22 mouse cellular contexts compared by ENCODE assay signal in the genomic region with DNA sequence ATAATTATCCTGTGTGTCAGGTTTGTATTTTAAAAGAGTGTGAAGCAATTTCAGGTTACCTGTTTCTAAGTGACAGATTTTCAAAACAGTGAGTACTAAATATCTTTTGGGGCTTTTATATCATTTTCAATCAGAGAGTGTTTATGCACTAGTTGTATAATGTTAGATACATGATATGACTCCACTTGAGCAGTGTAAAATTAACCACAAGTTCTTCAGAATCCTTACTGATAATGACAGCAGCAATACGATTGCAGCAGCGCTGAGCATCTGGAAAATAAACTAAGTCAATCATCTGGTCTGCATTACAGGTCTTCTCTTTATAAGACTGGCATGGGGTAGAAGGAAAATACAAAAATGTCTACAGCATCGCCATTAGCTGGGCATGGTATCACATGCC. TPM values are rescaled to one million over a fixed set of nuclear protein-coding genes. Genes with fewer than 3 reads are reported as not detected.
A peak's percentile ranks its signal among the peaks of the same experiment; 100 is the strongest.
DNase-seq lines count a peak whose midpoint lies in the region; ATAC-seq and TF ChIP-seq lines count a peak whose summit lies in the region.
"Had no signal": no experiment of that assay in that cellular context is flagged by ENCODE, and none has a peak within 500 bp of the region (broad histone marks: within the 10 kb centered on the region; RNA-seq: fewer than 3 reads in every experiment).

No protein-coding gene starts in this region.

- no peak overlapping the region for H3K9ac ChIP-seq in liver, adult 2 months (ENCODE audit: low read depth, low read length)
- H3K9ac ChIP-seq in liver, embryonic 11.5 days (ENCODE audit: low read depth, low read length), result no peak overlapping the region
- H3K9ac ChIP-seq in MEL (ENCODE audit: control insufficient read depth, low read depth, low read length, poor library complexity, severe bottlenecking), result no peak overlapping the region
- H3K9ac ChIP-seq: embryonic facial prominence, embryonic 12.5 days; forebrain, embryonic 13.5 days had no signal

- peak; percentile 46 to 54; a peak in 2 of 4 replicates for TF ChIP-seq EP300 in MEL (IDR thresholded peaks at IDR 0.05; ENCODE audit: low read depth in 1 of 2, low read length in 2 of 2)

- TF ChIP-seq POLR2A in liver, adult 2 months (IDR thresholded peaks at IDR 0.05; ENCODE audit: extremely low read depth, insufficient read depth, low read length), result no peak
- TF ChIP-seq POLR2A in MEL (IDR thresholded peaks at IDR 0.05; ENCODE audit: control insufficient read depth in 1 of 2, insufficient read depth in 1 of 2, low read depth in 1 of 2, low read length in 2 of 2, poor library complexity in 1 of 2), result no peak
- TF ChIP-seq POLR2A in small intestine, adult 2 months (IDR thresholded peaks at IDR 0.05; ENCODE audit: low read depth, low read length), result no peak

- WGBS in liver, adult 2 months, result 86% methylated on average over 3 of the region's 3 CpGs
- WGBS in liver, embryonic 11.5 days, result 66% methylated on average over 3 of the region's 3 CpGs
- WGBS in small intestine, adult 2 months, result 68% methylated on average over 3 of the region's 3 CpGs

- no peak for ATAC-seq in liver, embryonic 11.5 days (replicated peaks; ENCODE audit: low FRiP score)
- ATAC-seq in megakaryocyte progenitor cell, adult 5-6 weeks (replicated peaks; ENCODE audit: poor library complexity), result peak; percentile 20; the same call in 1 of the 2 replicates
- ATAC-seq: CD4-positive, CD25-positive, alpha-beta regulatory T cell, adult 4 months; forebrain, embryonic 13.5 days; forebrain, embryonic 16.5 days had no signal

- no peak for DNase-seq in liver, adult 2 months (ENCODE audit: extremely low read depth, low read depth, low spot score)
- no peak for DNase-seq in liver, embryonic 11.5 days (ENCODE audit: low spot score)
- peak; percentile 44 for DNase-seq in MEL (ENCODE audit: low read depth, low spot score)
- DNase-seq in left cerebral cortex, postnatal 36 days (ENCODE audit: low spot score in 2 of 2), result no peak
- no peak for DNase-seq in adrenal gland, postnatal 10 days
- DNase-seq: adrenal gland, adult 2 months; adrenal gland, postnatal 14 days; B cell, adult 2 months; cerebellum, adult 11-12 months; cerebellum, adult 2 months; cerebellum, adult 9-10 months; cerebellum, postnatal 10 days; cerebellum, postnatal 25 days had no signal

- H3K27ac ChIP-seq in liver, adult 2 months (replicated peaks; ENCODE audit: insufficient read depth, low read depth, low read length), result peak overlapping the region; percentile 43; the same call in 1 of the 2 replicates
- H3K27ac ChIP-seq in liver, embryonic 11.5 days (ENCODE audit: low read depth, low read length), result no peak overlapping the region
- no peak overlapping the region for H3K27ac ChIP-seq in MEL (ENCODE audit: control insufficient read depth, low read depth, low read length)
- H3K27ac ChIP-seq in small intestine, adult 2 months (ENCODE audit: insufficient read depth, low read depth, low read length), result peak overlapping the region; percentile 51; the same call in 1 of the 2 replicates
- H3K27ac ChIP-seq: embryonic facial prominence, embryonic 10.5 days; embryonic facial prominence, embryonic 12.5 days; forebrain, embryonic 13.5 days had no signal

- no peaks in the 10 kb centered on the region for H3K27me3 ChIP-seq in liver, adult 2 months (ENCODE audit: control insufficient read depth, insufficient read depth, low read length)
- no peaks in the 10 kb centered on the region for H3K27me3 ChIP-seq in liver, embryonic 11.5 days (replicated peaks; ENCODE audit: control insufficient read depth, insufficient read depth, low read length)
- H3K27me3 ChIP-seq in MEL (ENCODE audit: control insufficient read depth in 1 of 2, insufficient read depth in 2 of 2, low read length in 2 of 2), result no peaks in the 10 kb centered on the region
- H3K27me3 ChIP-seq in small intestine, adult 2 months (ENCODE audit: control insufficient read depth, insufficient read depth, low read length), result no peaks in the 10 kb centered on the region
- H3K27me3 ChIP-seq: CH12.LX; embryonic facial prominence, embryonic 12.5 days; forebrain, embryonic 13.5 days had no signal

- intact Hi-C loops in left cerebral cortex, postnatal 36 days (cut with DNase I), result no loop called here

- H3K9me3 ChIP-seq in liver, embryonic 11.5 days (ENCODE audit: control insufficient read depth, low read length), result no peaks in the 10 kb centered on the region
- H3K9me3 ChIP-seq in MEL (replicated peaks; ENCODE audit: insufficient read depth, low read length), result no peaks in the 10 kb centered on the region
- H3K9me3 ChIP-seq: embryonic facial prominence, embryonic 10.5 days; embryonic facial prominence, embryonic 12.5 days; forebrain, embryonic 13.5 days; G1E had no signal

- H3K4me1 ChIP-seq in liver, adult 2 months (ENCODE audit: control insufficient read depth, insufficient read depth, low read length), result peaks cover 36% of the 10 kb centered on the region
- peaks cover 50% of the 10 kb centered on the region for H3K4me1 ChIP-seq in liver, embryonic 11.5 days (replicated peaks; ENCODE audit: control insufficient read depth, insufficient read depth, low read length)
- H3K4me1 ChIP-seq in MEL (ENCODE audit: control insufficient read depth in 1 of 2, insufficient read depth in 2 of 2, low read length in 2 of 2), result peaks cover 42% of the 10 kb centered on the region in 2 experiments
- H3K4me1 ChIP-seq in small intestine, adult 2 months (ENCODE audit: control insufficient read depth, insufficient read depth, insufficient read length, low read length), result peaks cover 9% of the 10 kb centered on the region; the same call in 1 of the 2 replicates
- H3K4me1 ChIP-seq: forebrain, embryonic 13.5 days had no signal

- TF ChIP-seq RAD21 in MEL (IDR thresholded peaks at IDR 0.05; ENCODE audit: low read depth, low read length), result no peak

- no peak overlapping the region for H3K4me3 ChIP-seq in liver, adult 2 months (ENCODE audit: insufficient read depth, low read depth, low read length)
- no peak overlapping the region for H3K4me3 ChIP-seq in liver, embryonic 11.5 days (ENCODE audit: low read depth, low read length)
- H3K4me3 ChIP-seq in MEL (ENCODE audit: control insufficient read depth in 1 of 2, insufficient read depth in 1 of 2, low read depth in 2 of 2, low read length in 2 of 2), result no peak overlapping the region
- H3K4me3 ChIP-seq in small intestine, adult 2 months (ENCODE audit: low read depth, low read length), result no peak overlapping the region
- H3K4me3 ChIP-seq: embryonic facial prominence, embryonic 10.5 days; embryonic facial prominence, embryonic 12.5 days; forebrain, embryonic 13.5 days had no signal

- peaks cover 30% of the 10 kb centered on the region; the same call in 1 of the 2 replicates for H3K79me2 ChIP-seq in liver, adult 2 months (ENCODE audit: control insufficient read depth, insufficient read depth, low read length)
- no peaks in the 10 kb centered on the region for H3K79me2 ChIP-seq in MEL (ENCODE audit: control insufficient read depth, insufficient read depth, low read length, poor library complexity)

- H3K4me2 ChIP-seq in liver, embryonic 11.5 days, result no peak overlapping the region
- H3K4me2 ChIP-seq: embryonic facial prominence, embryonic 12.5 days; forebrain, embryonic 13.5 days had no signal

- no peaks in the 10 kb centered on the region for H3K36me3 ChIP-seq in liver, adult 2 months (ENCODE audit: control insufficient read depth, insufficient read depth, low read length)
- no peaks in the 10 kb centered on the region for H3K36me3 ChIP-seq in liver, embryonic 11.5 days (ENCODE audit: control insufficient read depth, insufficient read depth, low read length)
- peaks cover 0 to 62% of the 10 kb centered on the region in 2 experiments; a peak in 2 of 4 replicates for H3K36me3 ChIP-seq in MEL (ENCODE audit: control insufficient read depth in 1 of 2, insufficient read depth in 2 of 2, low read length in 2 of 2)
- H3K36me3 ChIP-seq in small intestine, adult 2 months (ENCODE audit: control insufficient read depth, insufficient read depth, low read length), result no peaks in the 10 kb centered on the region
- H3K36me3 ChIP-seq: embryonic facial prominence, embryonic 12.5 days had no signal

- TF ChIP-seq CTCF in liver, adult 2 months (IDR thresholded peaks at IDR 0.05; ENCODE audit: low read depth, low read length), result no peak
- no peak for TF ChIP-seq CTCF in MEL (IDR thresholded peaks at IDR 0.05 in 2 of 3, conservative IDR thresholded peaks at IDR 0.05 in 1 of 3; ENCODE audit: control insufficient read depth in 1 of 3, insufficient read depth in 1 of 3, low read depth in 2 of 3, low read length in 3 of 3, poor library complexity in 1 of 3, severe bottlenecking in 1 of 3)
- no peak for TF ChIP-seq CTCF in small intestine, adult 2 months (IDR thresholded peaks at IDR 0.05; ENCODE audit: extremely low read depth, insufficient read length, insufficient replicate concordance, low read depth, low read length)

TF ChIP-seq in MEL, 35 proteins besides CTCF, POLR2A, EP300 and RAD21 (continues in another document):
- TF ChIP-seq GATA1 (IDR thresholded peaks at IDR 0.05; ENCODE audit: low read depth, low read length), result peak; percentile 61; the same call in 1 of the 2 replicates
- TF ChIP-seq ETS1 (IDR thresholded peaks at IDR 0.05; ENCODE audit: low read depth, low read length), result peak; percentile 47
- no peak for TF ChIP-seq JUND (IDR thresholded peaks at IDR 0.05; ENCODE audit: low read depth, low read length)

RNA-seq across cellular contexts. Expression of a gene that starts 48.3 kb away (rescaled TPM):
- total RNA-seq in liver, adult 2 months (2014; rRNA removed), result 3.5 and 4.9 TPM in 2 replicates
- polyA plus RNA-seq in liver, adult 2 months (2012; rRNA removed), result 0.61 and 1.1 TPM in 2 replicates
- 11.5 and 12.0 TPM in 2 replicates for polyA plus RNA-seq in liver, embryonic 11.5 days (2014; fragmentation: Nextera tagmentation; extraction: Ambion mirVana)
- 0.54 and 0.65 TPM in 2 replicates for total RNA-seq in MEL (2012; rRNA removed)
- polyA plus RNA-seq in MEL (2012; ENCODE audit: insufficient read depth in 1 of 2, insufficient read length in 2 of 2, low read depth in 1 of 2, low replicate concordance in 2 of 2, missing spikeins in 1 of 2), result 1 to 10 TPM in 1 of 2 experiments, not detected in 1; 2.7 TPM
- total RNA-seq in megakaryocyte progenitor cell, adult 5-6 weeks (2015), result 11.3 and 15.9 TPM in 2 replicates
- 13.1 TPM in 2 replicates for total RNA-seq in megakaryocyte progenitor cell, adult 5-6 weeks (2017)
- polyA plus RNA-seq in small intestine, adult 2 months (2012; rRNA removed), result 1.7 and 1.8 TPM in 2 replicates
- 1 to 10 TPM; 2.3 TPM for total RNA-seq in left cerebral cortex, postnatal 36 days (2021)
- total RNA-seq in adrenal gland, postnatal 10 days (2021), result 1 to 10 TPM; 3.1 to 3.7 TPM
- total RNA-seq: CH12.LX had no signal

RNA-seq across cellular contexts. Expression of a gene that starts 49.1 kb away (rescaled TPM):
- total RNA-seq in liver, adult 2 months (2014; rRNA removed), result 8.5 and 10.4 TPM in 2 replicates
- polyA plus RNA-seq in liver, adult 2 months (2012; rRNA removed), result 22.2 and 23.5 TPM in 2 replicates
- polyA plus RNA-seq in liver, embryonic 11.5 days (2014; fragmentation: Nextera tagmentation; extraction: Ambion mirVana), result 21.4 and 27.4 TPM in 2 replicates
- total RNA-seq in MEL (2012; rRNA removed), result 3.9 and 4.3 TPM in 2 replicates
- polyA plus RNA-seq in MEL (2012; ENCODE audit: insufficient read depth in 1 of 2, insufficient read length in 2 of 2, low read depth in 1 of 2, low replicate concordance in 2 of 2, missing spikeins in 1 of 2), result 10 to 100 TPM; 14.1 to 85.1 TPM
- total RNA-seq in megakaryocyte progenitor cell, adult 5-6 weeks (2015), result 58.0 and 60.1 TPM in 2 replicates
- total RNA-seq in megakaryocyte progenitor cell, adult 5-6 weeks (2017), result 9.0 and 12.6 TPM in 2 replicates
- polyA plus RNA-seq in small intestine, adult 2 months (2012; rRNA removed), result 28.7 and 74.7 TPM in 2 replicates
- total RNA-seq in left cerebral cortex, postnatal 36 days (2021), result 10 to 100 TPM; 52.4 to 60.9 TPM
- 10 to 100 TPM; 72.8 to 88.4 TPM for total RNA-seq in adrenal gland, postnatal 10 days (2021)

Comparison
In these comparisons a context has a peak if more than half of its experiments do, and no peak if none do; other contexts are left out.
1. H3K27ac ChIP-seq: peak in liver, adult 2 months (single experiment) and small intestine, adult 2 months (single experiment); none in liver, embryonic 11.5 days (single experiment) and MEL (single experiment).